Mouse (Mus musculus): ENCODE measurements at regions not wholly inside any gene's neighbourhood (a gene's known extent, or its start where the extent isn't known, plus 50 kb on each side); places are given as distances from the start of the nearest gene placed in this dataset.

DNA sequence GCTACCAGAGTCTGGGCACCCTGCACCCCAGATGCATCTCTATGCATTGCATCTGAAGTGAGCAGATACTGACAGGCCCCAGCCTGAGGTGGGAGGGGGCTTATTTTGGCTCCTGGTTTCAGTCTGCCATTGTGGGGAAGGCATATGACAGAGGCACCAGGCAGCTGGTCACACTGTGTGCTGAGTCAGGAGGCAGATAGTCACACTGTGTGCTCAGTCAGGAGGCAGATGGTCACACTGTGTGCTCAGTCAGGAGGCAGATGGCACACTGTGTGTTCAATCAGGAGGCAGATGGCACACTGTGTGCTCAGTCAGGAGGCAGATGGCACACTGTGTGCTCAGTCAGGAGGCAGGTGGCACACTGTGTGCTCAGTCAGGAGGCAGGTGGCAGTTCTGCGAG is 55.5 kb upstream of the Cstad start:
- no peak for DNase-seq (ENCODE audit: low spot score)
- ATAC-seq (ENCODE audit: low FRiP score, low read depth): no peak
- Histone ChIP-seq H3K4me3 (replicated peaks; ENCODE audit: low read length) (no peak overlapping the region), H3K27ac (replicated peaks; ENCODE audit: low read depth, low read length) (no peak overlapping the region), H3K9ac (ENCODE audit: low read depth, low read length, severe bottlenecking) (no peak overlapping the region), H3K36me3 (ENCODE audit: control insufficient read depth, insufficient read depth, low read length) (no peaks in the 10 kb centered on the region), H3K9me3 (ENCODE audit: control insufficient read depth, low read length) (no peaks in the 10 kb centered on the region), H3K27me3 (ENCODE audit: control insufficient read depth, insufficient read depth, low read length) (no peaks in the 10 kb centered on the region), H3K4me1 (ENCODE audit: control insufficient read depth, insufficient read depth, low read length) (0 out of 2 replicates have a peak, but pooled peaks cover 4% of the 10 kb centered on the region), H3K4me2 (replicated peaks; ENCODE audit: low read depth, low read length, severe bottlenecking) (no peak overlapping the region)
- 100% methylated on average over 1 of the region's 1 CpGs for WGBS
- TF ChIP-seq POLR2A (IDR thresholded peaks at IDR 0.05; ENCODE audit: borderline replicate concordance, extremely low read depth, insufficient read depth, insufficient read length): no peak

DNA sequence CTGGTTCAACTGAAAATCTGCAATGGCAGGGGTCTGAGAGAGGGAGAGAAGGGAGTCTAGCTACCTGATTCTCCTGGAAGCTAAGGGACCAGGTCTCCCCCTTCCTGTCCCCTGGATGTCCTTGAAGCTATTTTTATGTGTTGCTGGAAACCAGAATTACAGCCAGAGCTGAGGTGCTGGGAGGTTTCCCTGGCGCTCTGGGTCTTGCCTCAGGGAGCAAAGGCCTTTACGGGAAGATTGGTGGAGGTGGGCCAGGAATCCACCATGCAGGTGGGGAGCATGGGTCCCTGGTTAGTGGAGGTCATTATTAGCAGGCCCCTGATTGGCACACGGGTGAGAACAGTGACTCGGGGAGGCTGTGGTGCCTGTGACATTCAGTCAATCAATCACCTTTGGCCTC is 53.3 kb upstream of the Cstad start:
- Histone ChIP-seq H3K9ac (ENCODE audit: low read depth, low read length, severe bottlenecking) (no peak overlapping the region), H3K4me1 (ENCODE audit: control insufficient read depth, insufficient read depth, low read length) (peaks cover 18% of the 10 kb centered on the region)

DNA sequence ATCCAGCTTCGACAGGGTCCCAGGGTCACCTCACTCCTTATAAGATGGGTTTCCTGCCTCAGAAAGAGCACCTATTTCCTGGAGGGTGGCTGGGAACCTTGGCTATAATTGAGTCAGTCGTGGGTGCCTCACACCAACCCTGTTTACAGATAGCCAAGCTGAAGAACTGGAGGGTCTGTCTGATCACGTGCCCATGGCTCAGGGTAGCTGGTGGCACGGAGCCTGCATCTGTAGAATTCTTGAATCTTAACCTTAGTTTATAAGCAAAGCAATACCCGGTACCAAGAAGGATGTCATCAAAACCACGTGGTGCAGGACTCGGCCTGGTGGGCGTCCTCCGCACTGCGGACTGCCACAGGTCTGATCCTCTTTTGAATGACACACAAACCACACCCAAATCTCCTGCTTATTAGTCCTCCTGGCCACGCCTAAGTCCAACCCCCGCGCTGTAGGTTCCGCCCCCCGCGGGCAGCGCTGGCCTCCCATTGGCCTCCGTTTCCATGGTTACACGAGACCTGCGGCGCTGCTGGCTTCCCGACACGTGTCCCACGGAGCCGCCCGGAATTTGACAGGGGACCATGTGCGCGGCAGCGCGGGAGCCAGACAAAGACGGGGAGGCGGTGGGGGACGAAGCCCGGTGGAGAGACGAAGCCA is 49.9 kb upstream of the Cstad start:
- no peaks in the 10 kb centered on the region for H3K36me3 ChIP-seq (ENCODE audit: control insufficient read depth, insufficient read depth, low read length)
- H3K27ac ChIP-seq (replicated peaks; ENCODE audit: low read depth, low read length): no peak overlapping the region
- no peaks in the 10 kb centered on the region for H3K27me3 ChIP-seq (ENCODE audit: control insufficient read depth, insufficient read depth, low read length)
- H3K9me3 ChIP-seq (ENCODE audit: control insufficient read depth, low read length): no peaks in the 10 kb centered on the region
- peak; percentile 94 for DNase-seq (ENCODE audit: low spot score)
- peak overlapping the region; percentile 56 for H3K4me2 ChIP-seq (replicated peaks; ENCODE audit: low read depth, low read length, severe bottlenecking)
- WGBS: 3% methylated on average over 35 of the region's 35 CpGs
- H3K4me3 ChIP-seq (replicated peaks; ENCODE audit: low read length): peak overlapping the region; percentile 29
- peak; percentile 93 for ATAC-seq (ENCODE audit: low FRiP score, low read depth)
- no peak overlapping the region for H3K9ac ChIP-seq (ENCODE audit: low read depth, low read length, severe bottlenecking)
- TF ChIP-seq POLR2A (IDR thresholded peaks at IDR 0.05; ENCODE audit: borderline replicate concordance, extremely low read depth, insufficient read depth, insufficient read length): no peak
- peaks cover 18% of the 10 kb centered on the region for H3K4me1 ChIP-seq (ENCODE audit: control insufficient read depth, insufficient read depth, low read length)

More for the DNA sequence above, 53.3 kb upstream of the Cstad start:
- Histone ChIP-seq H3K36me3 (ENCODE audit: control insufficient read depth, insufficient read depth, low read length) (no peaks in the 10 kb centered on the region), H3K27me3 (ENCODE audit: control insufficient read depth, insufficient read depth, low read length) (no peaks in the 10 kb centered on the region), H3K27ac (replicated peaks; ENCODE audit: low read depth, low read length) (peak overlapping the region; percentile 10; the same call in 1 of the 2 replicates), H3K4me3 (replicated peaks; ENCODE audit: low read length) (no peak overlapping the region), H3K9me3 (ENCODE audit: control insufficient read depth, low read length) (no peaks in the 10 kb centered on the region), H3K4me2 (replicated peaks; ENCODE audit: low read depth, low read length, severe bottlenecking) (no peak overlapping the region)
- 9% methylated on average over 4 of the region's 4 CpGs for WGBS
- DNase-seq (ENCODE audit: low spot score) (no peak), ATAC-seq (ENCODE audit: low FRiP score, low read depth) (no peak)
- no peak for TF ChIP-seq POLR2A (IDR thresholded peaks at IDR 0.05; ENCODE audit: borderline replicate concordance, extremely low read depth, insufficient read depth, insufficient read length)
